Mouse (Mus musculus): Measurements from ENCODE around the gene Zfp384.
A peak's percentile ranks its signal among the peaks of the same experiment; 100 is the strongest.
"Not testable (repeated sequence)": the region's sequence is repeated elsewhere in the genome, so short reads cannot be mapped to it uniquely, and the experiment has no call there.

The Zfp384 gene

DNA sequence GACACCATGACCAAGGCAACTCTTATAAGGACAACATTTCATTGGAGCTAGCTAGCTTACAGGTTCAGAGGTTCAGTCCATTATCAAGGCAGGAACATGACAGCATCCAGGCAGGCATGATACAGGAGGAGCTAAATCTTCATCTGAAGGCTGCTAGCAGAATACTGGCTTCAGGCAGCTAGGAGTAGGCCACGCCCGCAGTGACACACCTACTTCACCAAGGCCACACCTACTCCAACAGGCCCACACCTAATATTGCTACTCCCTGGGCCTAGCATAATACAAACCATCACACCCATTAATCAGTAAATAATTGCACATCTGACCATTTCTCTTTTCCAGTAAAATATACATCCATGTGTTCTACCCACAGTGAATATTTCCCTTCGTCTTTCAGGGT is 8.7 kb downstream of the Zfp384 start:
- DNase-seq, result no peak

DNA sequence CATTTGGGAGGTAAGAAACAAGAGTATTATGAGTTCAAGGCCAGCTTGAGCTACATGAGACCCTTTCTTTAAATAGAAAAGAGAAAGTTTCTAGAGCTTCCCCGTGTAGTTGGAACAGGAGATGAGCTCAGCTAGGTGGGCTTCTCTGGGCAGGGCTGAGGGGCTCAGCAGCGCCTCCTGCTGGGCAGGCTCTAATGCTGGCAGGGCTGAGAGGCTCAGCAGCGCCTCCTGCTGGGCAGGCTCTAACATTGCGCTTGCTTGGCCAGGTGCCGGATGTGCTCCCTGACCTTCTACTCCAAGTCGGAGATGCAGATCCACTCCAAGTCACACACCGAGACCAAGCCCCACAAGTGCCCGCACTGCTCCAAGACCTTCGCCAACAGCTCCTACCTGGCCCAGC is 21.6 kb downstream of the Zfp384 start:
- peak; percentile 52 to 73 for DNase-seq

DNA sequence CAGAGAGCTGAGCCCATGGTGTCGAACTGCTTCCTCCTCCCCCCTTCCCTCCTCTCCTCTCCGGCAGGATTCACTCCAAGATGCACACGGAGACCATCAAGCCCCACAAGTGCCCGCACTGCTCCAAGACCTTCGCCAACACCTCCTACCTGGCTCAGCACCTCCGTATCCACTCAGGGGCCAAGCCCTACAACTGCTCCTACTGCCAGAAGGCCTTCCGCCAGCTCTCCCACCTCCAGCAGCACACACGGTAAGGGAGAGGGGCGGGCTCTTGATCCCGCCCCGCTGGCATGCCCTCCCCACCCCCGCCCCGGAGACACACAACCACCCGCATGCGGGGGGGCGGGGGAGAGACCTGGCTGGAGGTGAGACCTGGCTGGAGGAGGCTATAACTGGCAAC is 22.7 kb downstream of the Zfp384 start:
- no peak for DNase-seq

DNA sequence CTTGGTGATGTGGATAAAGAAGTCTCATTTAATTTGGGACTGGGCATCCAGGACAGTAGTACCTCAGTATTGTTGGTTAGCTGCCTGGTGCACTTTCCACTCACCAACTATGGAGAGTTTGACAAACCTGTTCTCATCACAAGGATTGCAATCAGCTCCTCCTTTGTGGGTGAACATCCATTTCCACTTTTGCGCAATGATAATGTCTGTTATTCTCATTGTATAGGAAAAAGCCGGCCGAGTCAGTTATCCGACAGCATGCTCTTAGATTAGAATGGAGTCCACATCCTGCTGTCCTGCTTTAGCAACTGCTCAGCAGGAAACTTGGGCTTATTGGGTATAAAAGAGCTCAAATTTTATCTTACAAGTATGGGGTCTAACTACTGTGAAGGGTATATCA is 29.7 kb downstream of the Zfp384 start:
- DNase-seq, result no peak

DNA sequence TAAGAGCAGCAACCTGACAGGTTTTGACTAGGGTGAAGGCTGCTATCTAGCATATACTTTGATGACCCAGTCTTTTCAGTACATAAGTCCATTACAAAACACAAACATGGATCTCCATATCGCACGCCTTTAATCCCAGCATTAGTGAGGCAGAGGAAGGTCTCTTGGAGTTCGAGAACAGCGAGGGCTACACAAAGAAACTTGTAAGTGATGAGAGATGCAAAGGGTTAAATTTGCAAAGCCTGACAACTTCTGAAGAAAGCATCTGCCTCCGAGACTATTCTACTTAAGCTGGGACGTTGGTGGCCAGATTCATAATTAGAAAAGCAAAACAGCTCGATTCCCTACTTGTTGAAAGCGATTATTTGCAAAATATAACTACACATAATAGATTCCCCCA is 30.2 kb downstream of the Zfp384 start:
- no peak for DNase-seq

DNA sequence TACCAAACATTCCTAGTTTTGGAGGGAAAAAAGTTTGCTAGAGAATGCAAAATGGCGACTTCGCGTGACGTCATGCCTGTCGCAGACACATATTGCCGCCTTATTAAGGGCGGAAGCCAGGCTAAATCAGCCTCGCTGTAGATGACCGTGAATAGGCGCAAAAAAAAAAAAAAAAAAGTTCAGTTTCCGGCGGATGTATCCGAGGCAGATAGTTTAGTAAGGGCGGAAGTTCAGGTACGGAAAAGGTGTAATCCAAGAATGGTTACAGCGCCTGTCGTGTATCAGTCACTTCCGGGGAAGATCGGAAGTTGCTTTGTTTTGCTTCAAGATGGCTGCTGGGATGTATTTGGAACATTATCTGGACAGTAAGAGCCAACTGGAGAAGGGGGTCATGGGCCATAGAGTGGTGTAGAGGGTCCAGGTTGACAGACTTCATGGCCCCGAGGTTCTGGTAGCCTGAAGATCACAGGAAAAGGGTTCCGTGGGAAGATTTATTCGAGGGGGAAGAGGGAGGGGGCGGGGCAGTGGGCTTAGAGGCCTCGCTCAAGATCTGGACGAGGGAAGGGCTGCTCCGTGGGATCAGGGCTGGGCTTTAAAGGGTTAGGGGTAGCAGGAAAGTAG is 30.7 kb downstream of the Zfp384 start, which contains the start of gene Ing4:
Gene Ing4 (plus strand): TSS at position 228 of the 621 bp plus-strand sequence.
- DNase-seq, result peak; percentile 88 to 94

DNA sequence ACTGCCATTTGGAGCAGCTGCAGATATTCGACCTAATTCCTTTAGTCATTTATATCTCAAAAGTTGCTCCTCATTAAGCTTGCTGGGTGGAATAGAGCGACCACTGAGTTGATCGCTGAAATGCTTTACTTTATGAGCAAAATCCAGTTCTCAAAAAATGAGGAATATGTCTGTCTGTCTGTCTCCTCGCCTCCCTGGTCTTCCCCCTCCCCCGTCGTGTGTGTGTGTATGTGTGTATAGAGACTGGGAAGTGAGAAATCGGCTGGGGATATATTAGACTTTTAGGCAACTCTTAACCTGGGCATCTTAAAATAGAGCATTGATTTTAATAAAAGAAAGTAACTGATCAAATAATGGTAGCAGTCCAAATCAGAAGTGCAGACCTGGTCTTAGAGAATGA is 31.3 kb downstream of the Zfp384 start:
- DNase-seq, result no peak

DNA sequence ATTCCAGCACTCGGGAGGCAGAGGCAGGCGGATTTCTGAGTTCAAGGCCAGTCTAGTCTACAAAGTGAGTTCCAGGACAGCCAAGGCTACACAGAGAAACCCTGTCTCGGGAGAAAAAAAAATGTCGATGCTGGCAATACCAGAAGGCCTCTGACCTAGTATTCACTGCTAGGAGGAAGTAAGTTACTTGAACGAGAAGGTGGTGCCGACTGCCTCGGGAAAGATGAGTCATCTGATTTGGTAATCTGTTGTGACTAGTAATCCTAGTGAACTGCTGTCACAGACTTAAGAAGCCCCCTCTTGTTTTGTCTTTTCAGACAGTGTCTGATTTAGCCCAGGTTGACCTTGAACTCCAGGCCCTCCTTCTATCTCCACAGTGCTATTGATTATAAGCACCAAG is 32.1 kb downstream of the Zfp384 start:
- DNase-seq, result no peak

DNA sequence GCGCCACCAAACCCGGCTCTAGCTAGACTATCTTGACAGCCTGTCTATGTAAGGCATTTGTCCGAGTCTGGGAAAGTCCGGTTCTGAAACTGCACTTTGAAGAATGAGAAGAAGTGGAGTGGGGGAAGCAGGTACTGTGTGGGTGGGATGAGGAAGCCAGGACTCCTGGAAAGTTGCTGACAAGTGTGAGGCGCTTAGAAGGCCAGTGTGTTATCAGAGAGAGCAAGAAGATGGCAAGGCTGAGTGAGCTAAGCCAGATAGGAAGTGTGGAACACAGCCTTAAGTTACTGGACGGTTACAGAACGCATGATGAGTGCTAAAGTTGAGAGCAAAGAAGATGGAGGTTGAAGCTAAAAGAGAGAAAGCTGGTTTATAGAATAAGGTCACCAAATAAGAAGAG is 33.1 kb downstream of the Zfp384 start:
- no peak for DNase-seq

DNA sequence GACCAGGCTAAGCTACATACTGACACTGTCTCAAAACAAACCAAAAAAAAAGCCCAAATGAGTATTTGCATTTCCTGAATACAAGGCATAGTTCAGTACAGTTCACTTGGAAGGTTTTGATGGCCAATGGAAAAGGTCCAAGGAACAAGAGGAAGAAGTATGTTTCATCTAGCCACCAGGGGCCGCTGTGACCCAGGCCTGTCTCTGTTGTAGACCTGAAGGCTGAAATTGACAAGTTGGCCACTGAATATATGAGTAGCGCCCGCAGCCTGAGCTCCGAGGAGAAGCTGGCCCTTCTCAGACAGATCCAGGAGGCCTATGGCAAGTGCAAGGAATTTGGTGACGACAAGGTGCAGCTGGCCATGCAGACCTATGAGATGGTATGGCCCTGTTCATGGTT is 37.7 kb downstream of the Zfp384 start:
- peak; percentile 91 to 94 for DNase-seq

DNA sequence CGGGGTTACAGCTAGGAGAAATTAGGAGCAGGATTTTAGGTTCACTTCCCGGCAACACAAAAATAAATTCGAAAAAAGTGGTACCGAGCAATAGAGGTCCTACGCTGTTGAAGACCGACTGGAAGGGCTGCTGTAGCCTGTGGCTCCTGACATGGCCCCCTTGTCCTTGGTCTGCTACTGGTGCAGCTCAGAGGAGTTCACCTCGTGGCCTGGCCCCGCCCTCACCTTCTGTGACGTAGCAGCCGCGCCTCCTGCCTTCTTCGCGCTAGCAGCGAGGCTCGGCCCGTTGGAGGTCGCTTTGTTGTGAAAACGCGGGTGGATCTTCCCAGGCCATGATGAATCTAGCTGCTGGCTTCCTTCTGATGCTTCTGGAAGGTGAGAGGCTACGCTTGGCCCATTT is 40.7 kb downstream of the Zfp384 start, which contains the start of gene Acrbp:
Gene Acrbp (plus strand): TSS at position 12 of the 400 bp plus-strand sequence.
- DNase-seq, result no peak

DNA sequence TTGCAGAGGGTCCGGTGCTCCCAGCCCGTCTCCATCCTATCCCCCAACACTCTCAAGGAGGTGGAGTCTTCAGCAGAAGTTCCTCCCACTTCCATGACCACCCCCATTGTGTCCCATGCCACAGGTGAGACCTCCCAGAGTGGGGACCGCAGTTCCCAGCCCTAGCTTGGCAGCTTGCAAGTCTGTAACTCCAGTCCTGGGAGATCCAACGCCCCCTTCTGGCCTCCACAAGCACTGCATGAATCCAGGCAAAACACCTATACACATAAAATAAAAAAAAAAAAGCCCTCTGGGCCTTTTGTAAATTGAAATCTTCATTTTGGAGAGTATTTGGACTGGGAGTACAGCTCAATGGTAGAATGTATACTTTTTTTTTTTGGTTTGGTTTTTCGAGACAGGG is 42.3 kb downstream of the Zfp384 start:
- no peak for DNase-seq

DNA sequence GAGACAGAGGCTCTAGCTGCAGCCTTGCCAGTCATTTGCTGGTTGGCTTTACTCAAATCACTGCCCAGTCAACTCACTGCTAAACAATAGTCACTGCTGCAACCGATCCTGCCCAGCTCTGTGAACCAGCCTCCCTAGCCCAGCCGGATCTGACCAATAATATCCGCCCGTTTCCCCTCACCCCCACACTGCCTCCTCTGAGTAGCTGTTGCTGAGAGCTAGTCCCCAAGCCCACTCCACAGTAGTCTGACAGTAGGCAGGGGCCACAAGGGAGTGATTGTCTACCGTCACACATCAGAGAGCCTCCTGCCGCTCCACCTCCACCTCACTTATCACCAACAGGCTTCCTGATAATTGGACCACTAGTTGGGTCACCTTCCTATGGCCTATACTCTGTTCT is 52.5 kb downstream of the Zfp384 start:
- no peak for DNase-seq

DNA sequence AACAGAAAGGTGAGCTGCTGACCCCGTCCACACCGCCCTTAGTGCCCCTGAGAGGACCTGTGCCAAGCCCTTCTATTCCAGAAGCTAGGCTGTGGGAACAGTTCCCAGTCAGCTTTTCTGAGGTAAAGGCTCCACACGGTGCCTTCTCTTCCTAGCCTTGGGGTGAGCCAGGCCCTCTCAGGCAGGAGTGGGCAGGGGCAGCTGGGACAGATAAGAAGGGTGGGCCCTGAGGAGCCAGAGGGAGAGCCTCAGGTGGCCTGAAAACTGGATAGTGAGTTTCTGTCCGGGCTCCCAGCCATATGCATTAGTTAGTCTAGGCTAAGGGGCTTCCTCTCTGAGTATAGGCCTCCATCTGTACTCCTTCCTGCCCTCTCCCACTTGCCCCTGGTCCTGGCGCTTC is 53.6 kb downstream of the Zfp384 start:
- no peak for DNase-seq

DNA sequence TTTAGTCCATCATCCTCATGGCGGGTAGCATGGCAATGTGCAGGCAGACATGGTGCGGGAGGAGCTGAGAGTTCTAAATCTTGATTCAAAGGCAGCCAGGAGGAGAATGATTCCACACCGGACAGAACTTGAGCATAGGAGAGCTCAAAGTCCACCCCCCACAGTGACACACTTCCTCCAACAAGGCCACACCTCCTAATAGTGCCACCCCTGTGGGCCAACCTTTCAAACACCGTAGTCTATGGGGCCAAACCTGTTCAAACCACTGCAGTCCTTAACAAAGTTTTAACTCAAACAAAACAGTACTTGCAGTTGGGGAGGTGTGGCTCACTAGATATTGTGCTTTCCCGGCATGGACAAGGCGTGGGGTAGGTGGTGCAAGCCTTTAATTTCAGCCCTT is 55.0 kb downstream of the Zfp384 start:
- no peak for DNase-seq

DNA sequence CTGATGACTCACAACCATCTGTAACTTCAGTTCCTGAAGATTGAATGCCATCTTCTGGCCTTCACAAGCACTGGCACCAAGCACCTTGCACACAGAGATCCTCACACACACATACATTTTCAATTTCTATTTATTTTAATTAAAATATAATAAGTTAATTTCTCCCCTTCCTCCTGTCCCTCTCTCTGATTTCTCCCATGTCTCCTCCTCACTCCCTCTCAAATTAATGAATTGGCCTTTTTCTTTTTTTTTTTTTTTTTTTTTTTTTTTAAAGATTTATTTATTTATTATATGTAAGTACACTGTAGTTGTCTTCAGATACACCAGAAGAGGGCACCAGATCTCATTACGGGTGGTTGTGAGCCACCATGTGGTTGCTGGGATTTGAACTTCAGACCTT is 56.3 kb downstream of the Zfp384 start:
- not testable (repeated sequence) for DNase-seq

DNA sequence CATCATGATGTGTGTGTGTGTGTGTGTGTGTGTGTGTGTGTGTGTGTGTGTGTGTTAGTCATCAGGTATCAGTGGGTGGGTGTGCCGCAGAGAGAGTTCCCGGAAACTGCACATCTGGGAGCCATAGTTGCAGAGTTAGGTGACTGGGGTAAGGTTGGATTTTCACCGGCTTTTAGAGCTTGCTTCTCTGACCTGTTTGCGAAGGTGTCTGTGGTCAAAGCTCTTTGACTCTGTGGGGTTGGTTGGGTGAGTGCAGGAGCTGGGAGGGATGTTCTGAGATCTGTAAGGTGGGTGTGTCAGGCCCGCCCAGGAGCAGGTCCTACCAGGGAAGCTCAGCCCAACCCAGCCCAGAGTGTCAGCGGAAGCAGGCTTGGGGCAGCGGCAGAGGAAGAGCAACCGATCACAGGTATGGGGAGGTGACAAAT is 58.6 kb downstream of the Zfp384 start, which contains the start of gene Lpar5:
Gene Lpar5 (plus strand): TSS at position 350 of the 425 bp plus-strand sequence.
- no peak for DNase-seq

DNA sequence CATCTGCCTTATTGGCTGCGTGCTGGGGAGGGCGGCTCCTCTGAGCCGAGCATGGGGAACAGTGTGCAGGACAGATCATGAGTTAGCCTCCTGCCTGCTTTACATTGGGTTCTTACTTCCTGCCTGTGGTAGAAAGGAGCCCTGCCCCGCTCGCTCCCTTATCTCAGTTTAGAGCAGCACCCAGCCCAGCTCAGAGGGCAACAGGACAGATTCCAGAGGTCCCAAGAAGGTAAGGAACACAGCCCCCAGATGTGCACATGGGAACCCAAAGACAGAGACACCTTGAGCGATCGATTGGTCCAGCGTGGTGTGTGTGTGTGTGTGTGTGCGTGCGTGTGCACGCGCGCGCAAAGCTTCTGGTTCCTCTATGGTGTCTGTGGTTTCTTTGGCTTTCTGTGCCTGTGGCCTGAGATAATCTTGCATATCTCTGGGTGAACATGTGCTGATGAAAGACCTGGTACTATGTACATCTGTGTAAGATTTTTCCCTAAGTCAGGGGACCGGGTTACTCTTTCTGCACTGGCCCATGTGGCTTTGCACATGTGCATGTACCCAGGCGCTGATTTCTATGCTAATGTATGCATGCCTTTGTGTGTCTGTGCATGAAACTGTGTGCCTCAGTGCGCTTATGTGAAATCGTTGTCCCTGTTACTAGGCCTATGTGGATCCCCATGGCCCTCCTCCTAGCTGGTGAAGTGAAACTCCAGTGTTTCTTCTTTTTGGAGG is 62.4 kb downstream of the Zfp384 start:
- DNase-seq, result peak in 1 of 2 experiments; percentile 42

DNA sequence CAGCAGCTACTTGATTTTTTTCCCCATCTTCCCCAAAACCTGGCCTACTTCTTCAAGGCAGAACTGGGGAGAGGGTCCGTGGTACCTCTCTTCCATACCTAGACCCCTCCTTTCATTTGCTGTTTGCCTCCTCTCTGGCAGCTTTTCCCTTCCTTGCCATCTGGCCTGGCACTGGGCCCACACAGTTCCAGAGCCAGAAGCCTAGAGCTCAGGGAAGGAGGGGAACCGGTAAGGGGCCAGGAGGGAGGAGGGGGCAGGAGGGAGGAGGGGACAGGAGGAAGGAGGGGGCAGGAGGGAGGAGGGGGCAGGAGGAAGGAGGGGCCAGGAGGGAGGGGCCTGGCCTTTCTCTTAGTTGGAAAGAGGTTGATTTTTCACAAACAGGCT is 62.9 kb downstream of the Zfp384 start:
- peak; percentile 94 to 97 for DNase-seq

DNA sequence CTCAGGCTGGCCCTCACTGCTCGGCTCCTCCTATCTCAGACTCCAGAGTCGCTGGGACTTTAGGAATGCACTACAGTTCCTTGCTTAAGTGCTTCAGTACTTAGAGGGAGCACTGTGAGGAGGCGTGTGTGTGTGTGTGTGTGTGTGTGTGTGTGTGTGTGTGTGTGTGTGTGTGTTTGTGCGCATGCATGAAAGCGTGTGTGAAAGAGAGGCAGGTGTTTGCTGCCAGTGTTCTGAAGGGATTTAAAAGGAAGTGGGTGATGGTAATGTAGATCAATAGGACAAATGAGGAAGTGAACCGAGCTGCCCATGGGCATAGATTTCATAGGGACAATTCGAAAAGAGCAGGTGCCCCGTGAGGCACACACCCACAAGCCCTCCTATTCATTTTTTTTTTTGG is 64.9 kb downstream of the Zfp384 start:
- DNase-seq, result no peak

DNA sequence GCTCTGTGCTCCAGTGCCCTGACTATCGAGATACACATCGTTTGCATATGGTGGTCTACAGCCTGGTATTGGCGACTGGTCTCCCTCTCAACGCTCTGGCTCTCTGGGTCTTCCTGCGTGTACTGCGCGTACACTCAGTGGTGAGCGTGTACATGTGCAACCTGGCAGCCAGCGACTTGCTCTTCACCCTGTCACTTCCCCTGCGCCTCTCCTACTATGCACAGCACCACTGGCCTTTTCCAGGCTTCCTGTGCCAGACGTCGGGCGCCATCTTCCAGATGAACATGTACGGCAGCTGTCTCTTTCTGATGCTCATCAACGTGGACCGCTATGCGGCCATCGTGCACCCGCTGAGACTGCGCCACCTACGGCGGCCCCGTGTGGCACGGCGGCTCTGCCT is 72.4 kb downstream of the Zfp384 start:
- no peak for DNase-seq

DNA sequence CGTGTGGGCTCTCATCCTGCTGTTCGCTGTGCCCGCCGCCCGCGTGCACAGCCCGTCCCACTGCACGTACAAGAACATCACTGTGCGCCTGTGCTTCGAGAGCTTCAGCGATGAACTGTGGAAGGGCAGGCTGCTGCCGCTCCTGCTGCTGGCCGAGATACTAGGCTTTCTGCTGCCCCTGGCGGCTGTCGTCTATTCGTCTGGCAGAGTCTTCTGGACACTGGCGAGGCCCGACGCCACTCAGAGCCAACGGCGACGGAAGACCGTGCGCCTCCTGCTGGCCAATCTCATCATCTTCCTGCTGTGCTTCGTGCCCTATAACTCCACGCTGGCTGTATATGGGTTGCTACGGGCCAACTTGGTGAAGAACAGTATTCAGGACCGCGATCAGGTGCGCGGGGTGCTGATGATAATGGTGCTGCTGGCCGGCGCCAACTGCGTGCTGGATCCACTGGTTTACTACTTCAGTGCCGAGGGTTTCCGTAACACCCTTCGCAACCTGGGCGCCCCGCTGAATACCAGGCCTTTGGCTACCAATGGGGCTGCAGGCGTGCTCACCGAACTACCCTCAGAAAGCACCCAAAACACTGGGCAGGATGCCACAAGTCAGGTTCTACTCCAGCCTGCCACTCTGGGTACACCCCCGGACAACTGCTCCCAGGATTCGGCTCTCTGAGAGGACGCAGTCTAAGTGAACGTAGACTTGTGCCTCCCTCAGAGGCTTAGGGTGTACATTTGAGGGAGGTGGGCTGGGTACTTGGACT is 73.0 kb downstream of the Zfp384 start:
- peak; percentile 85 to 92 for DNase-seq

DNA sequence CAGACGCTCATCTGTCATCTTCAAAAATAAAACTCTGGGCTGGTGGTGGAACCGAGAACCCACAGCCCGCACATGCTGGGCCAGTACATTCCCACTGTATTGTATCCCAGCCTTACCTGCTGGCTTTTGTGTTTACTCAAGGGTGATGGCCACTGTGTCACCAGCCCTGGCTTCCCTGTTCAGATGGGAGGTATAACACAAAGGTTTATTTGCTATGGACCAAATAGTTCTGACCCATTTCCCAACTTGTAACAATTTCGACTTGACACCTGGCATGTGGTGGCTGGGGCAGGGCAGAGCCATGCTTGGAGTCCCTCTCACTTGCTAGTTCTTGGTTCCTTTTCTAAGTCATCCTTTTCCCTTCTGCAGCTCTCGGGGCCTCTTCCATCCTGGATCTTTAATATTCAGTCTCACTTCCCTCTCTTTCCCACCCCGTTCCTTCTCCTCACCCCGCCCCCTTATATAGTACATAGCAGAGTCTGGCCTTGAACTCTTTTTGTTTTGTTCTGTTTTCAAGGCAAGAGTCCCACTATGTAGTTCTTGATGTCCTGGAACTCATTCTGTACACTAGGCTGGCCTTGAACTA is 73.9 kb downstream of the Zfp384 start:
- DNase-seq, result no peak
